Mouse (Mus musculus) MEL-GATA-1-ER (cell line): Measurements from ENCODE around the gene Zbtb20.
A peak's percentile ranks its signal among the peaks of the same experiment; 100 is the strongest.

Source experiments
- DNase-seq: peaks from one replicate; pipeline ENCODE4 v3.0.0-alpha.2; 2012; ENCODE audit warnings: low read depth; ENCODE audit errors: extremely low read depth

Zbtb20 gene

DNA sequence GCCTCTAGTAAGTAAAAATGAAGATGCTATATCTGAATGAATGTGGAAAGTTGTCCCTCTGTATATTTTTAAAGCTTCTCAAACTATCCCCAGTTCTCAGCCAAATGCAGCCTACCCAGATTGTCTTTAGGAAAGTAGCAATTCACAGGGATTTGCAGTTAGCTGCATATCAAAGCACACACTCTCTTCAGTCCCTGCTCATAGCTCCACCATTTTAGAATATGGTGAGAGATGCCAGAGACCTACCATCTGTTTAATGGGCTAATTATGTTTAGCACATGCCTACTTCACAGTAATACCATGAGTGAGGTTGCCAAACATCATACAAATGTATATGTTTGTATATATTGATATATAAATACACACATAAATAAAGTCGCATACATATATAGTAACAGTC is 676.8 kb downstream of the Zbtb20 start:
- no peak for DNase-seq

DNA sequence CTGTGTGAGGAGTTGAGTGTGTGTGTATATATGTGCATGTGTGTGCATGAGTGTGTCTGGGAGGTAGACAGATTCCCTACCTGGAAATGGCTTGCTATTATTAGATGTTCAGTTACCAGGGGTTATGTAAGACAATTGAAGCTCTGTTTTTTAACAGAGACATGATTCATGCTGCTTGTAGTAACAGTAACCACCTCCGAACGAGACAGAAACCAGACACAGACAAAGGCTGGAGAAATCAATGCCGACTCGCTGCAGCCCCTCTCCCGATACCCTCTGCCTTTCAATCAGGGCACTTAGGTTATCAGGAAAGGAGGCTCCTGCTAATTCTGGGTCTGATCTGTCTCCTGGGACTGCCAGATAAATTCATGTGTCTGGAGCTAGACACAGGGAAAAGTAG is 681.7 kb downstream of the Zbtb20 start:
- no peak for DNase-seq

DNA sequence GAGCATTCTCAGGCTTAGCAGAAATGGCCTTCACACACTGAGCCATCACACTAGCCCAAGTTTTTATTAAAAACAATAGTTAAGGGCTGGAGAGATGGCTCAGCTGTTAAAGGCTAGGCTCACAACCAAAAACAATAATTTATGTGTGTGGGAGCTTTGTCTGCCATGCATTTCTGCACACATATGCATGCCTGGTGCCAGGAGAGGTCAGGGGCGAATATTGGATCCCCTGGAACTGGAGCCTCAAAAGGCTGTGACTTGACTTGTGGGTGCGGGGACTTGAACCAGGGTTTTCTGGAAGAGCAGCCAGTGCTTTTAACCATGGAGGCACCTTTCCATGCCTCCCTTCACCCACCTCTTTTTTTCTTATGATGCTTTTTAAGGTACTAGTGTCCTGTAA is 685.6 kb downstream of the Zbtb20 start:
- no peak for DNase-seq

DNA sequence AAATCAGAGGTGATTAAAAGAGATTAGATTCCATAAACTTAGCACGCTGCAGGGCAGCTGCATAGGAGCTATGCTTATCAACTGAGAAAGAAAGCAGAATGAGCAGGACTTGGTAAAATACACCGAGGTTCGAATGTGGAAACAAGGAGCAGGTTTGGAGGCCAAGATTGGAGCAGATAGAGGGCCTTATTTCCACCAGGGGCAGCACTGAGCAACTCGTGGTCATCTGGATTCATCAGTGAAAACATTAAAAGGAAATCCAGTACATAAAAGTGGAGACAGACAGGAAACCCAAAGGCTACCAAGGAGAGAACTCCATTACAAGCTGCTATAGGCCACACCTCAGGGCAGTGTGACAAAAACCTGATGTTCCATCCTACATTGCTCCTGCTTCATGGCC is 686.3 kb downstream of the Zbtb20 start:
- DNase-seq: no peak

DNA sequence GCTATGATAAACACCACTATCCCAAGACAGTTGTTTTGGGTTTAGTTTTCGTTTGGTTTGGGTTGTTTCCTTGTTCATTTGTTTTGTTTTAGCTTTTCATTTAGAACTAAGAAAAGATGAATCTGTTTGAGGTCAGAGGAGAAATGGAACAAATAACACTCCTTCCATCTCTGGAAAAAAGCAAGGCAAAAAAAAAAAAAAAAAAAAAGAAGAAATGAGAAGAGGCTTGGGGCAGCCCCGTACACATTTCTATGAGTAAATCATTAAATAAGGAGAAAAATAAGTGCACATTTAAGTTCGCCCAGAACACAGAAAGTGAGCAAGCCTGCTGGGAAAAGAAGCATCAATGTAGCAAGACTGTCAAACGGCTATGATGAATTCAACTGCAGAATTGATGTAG is 690.2 kb downstream of the Zbtb20 start:
- DNase-seq: no peak

DNA sequence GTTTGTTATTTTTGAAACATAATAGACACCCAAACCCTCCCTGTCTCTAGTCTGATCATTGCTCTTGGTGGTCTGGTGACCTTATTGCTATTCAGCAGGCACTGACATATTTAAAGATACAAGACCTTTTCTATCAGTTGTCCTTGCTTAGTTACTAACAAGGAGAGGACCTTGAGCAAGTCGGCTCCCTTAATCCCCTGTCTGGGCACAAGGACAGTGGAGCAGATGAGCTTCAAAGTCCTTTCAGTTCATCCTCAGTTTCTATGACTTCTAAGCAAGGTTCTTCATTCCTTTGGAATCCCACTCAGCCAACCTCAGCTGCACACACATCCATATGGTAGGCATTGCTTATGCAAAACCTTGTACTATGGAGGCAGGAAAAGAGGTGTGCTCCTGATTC is 690.8 kb downstream of the Zbtb20 start:
- DNase-seq: no peak

DNA sequence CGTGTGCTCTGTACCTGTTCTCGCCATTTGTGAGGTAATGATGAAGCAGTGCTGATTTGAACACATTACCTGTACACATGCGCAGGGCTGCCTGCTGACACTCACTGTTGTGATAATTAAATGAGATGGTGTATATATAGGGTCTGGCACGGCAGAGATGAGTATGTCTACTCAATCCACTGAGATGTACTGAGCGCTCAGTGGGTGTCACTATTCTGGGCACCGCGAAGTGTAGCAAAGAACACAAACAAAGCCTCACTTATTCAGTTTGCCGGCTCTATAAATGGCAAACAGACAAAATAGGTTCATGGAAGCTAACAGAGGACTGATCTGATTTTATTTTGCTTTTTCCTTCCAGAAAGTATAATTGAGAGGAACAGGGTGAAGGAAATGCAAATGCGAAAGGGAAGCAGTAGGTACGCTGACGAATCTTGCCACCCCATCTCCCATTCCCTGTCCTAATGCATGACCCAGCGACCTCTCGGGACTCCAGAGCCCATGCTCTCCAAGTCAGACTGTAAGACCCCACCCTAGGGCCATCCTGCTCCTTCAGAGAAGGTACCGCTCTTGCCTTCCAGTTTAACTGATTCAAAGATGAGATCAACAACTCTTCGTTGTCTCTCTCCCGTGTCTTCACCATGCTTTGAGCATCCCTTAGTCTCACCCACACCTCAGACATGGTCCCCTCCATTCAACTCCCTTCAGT is 695.8 kb downstream of the Zbtb20 start:
- no peak for DNase-seq

DNA sequence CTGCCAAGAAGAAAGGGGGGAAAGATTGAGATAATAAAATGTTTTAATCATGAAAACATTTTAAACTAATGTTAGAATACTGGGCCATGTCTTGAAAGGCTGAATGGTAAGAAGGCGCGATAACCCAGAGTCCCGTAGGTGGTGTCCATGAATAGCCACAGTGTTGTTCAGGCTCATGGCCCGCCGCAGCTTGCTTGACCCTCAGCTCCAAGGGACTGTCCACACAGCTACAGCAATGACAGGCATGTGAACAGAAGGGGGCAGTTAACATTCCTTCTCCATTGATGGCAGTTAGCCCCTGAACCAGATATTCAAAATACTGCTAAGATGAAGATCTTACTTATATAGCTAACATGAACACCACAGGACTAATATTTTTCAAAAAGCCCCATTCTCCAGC is 696.5 kb downstream of the Zbtb20 start:
- DNase-seq: no peak

DNA sequence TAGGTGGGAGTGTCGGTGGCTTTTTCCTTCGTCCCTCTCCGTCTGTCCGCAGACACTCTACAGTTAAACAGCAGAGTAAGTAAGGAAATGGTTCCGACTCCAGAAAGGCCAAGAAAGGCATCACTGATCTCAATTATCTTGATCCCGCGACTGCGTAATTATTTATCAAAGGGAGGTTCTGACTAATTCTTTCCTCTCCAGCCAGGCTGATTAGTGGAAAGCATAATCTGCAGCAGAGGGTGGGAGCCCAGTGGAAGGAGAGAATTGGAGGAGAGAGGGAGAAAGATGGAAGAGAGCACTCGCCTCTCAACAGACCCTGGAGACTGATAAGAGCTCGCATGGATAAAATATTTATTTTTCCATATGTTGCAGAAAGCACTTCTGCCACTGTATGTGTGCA is 697.1 kb downstream of the Zbtb20 start:
- no peak for DNase-seq

DNA sequence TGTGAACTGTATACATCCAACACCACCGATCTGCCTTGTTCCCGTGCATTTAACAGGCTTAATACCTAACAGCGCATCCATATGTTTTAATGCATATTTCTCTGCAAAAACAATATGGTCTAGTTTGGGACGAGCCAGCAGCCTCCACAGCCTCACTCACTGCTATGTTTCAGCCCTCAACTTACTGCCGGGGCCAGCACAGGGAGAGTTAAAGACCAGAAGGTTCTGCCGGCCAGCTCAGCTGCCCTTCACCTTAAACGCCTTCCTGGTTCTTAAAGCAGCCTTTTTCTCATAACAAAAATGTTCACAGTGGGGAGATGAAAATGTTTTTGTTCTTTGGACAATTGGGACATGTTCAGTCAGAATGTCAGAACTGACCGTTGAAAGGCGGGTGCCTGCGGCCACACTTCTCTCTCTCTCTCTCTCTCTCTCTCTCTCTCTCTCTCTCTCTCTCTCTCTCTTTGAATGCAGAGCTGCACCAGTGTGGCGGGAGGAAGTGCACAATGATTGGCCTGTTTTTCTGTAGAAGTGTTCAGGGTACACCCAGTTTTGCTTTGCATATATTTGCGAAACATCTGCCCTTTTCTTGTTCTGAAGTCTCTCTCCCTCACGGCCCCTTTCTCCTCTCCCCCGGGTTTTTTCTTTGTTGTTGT is 697.6 kb downstream of the Zbtb20 start:
- no peak for DNase-seq

DNA sequence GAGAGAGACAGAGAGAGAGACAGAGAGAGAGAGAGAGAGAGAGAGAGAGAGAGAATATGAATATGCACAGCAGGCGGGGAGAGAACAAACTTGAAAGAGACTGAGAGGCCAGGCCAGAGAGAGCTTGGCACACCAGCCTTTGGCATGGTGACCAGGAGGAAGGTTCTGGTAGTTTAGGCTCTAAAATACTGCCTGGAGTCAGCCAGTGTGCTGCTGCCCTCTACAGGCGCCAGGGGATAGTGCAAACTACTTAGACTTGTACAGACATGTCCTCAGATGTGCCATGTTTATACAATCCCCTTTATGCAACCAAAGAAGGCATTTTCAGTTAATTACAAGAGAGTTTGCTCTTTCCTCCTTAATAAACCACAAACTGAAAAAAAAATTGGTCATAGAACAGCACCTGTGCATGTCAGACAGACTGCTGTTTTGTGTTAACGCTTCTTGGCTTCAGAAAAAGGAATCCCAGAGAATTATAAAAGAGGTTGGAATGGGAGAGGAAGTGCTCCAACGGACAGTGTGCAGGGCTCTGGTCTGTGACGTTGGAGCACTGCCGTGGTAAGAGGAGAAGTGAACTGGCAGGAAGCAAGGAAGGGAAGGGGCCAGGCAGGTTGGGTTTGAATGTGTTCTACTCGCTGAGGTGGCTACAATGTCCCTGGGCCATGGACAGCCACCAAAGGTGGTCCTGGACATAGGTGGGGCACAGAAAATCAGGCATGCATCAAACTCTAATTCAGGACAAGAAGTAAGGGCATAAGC is 698.5 kb downstream of the Zbtb20 start:
- peak; percentile 56 for DNase-seq

DNA sequence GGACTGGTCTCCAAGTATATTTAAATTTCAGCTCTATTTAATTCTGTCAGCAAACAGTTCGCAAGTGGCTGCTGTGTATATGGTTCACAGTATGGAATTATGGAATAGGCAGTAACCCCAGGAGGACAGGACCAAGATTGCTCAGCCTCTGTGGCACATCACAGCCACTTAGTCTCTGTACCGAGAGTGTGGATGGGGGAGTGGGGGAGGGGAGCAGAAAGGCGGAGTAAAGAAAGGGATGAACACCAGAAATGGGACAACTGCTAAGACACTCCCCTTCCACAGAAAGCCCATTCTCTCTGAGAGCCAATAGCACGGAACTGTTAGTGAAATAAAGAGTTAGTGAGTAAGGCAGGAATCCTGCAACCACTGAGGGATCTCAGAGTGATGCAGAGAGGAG is 699.4 kb downstream of the Zbtb20 start:
- no peak for DNase-seq

DNA sequence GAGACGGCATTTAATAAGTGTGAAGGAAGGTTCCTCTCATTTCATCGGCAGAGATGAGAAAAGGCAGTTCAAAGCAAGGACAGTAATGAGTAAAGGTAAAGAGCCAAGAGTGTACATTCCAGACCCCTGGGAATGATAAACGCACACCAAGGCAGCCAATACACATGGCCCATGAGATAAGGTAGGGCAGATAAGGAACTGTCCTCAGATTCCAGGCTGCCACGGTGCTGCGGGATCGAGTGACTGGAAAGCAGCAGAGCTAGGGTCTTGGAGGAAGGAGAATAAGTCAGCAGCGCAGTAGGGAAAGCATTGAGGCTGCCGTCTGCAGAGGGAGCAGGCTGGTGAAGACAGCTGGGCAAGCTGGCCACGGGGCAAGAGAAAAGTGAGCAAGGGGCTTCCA is 699.8 kb downstream of the Zbtb20 start:
- DNase-seq: no peak

DNA sequence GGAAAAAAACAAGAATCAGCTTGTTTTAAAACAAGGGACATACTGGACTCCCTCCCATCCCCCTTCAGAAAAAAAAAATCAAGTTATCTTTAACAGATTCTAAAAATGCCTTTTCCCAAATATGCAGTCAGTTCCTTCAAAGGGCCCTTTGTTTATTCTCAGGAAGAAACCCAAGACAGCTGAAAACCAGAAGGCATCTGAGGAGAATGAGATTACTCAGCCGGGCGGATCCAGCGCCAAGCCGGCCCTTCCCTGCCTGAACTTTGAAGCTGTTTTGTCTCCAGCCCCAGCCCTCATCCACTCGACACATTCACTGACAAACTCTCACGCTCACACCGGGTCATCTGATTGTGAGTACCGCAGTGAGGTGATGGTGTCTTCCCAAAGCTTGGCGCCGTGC is 701.7 kb downstream of the Zbtb20 start:
- DNase-seq: no peak

DNA sequence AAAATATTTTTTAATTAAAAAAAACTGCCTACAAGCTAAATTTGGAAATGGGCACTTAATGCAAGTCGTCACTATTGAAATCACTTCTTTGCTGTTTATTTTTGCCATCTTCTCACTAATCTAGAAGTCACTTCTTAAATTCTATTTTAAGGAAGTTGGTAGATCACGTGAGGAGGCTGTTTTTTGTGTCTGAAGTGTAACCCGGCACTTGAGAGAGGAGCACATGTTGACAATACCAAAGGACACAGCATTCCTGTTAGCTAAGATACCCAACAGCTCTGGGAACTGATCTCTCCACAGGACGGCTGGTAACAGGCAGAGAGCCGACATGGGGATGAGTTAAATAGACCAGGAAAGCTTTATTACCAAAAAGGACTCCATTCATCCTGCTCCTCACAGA is 702.7 kb downstream of the Zbtb20 start:
- peak; percentile 60 for DNase-seq

DNA sequence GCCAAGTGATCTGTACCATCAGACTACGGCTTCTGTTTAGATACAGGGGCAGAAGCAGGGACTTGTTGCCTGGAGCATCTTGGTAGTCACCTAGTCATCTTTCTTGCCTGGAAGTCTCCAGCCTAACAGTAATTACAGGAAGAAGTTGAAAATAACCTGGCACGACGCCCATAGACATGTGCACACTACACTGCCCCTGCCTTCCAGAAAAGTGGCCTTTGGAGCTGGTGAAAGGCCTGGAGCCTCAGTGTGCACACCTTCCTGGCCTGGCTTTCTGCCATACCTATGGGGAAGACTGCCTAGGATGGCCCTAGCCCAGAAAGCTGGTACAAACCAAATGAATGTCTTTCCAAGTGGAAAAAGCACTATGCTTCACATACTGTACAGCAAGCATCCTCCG is 703.4 kb downstream of the Zbtb20 start:
- no peak for DNase-seq

DNA sequence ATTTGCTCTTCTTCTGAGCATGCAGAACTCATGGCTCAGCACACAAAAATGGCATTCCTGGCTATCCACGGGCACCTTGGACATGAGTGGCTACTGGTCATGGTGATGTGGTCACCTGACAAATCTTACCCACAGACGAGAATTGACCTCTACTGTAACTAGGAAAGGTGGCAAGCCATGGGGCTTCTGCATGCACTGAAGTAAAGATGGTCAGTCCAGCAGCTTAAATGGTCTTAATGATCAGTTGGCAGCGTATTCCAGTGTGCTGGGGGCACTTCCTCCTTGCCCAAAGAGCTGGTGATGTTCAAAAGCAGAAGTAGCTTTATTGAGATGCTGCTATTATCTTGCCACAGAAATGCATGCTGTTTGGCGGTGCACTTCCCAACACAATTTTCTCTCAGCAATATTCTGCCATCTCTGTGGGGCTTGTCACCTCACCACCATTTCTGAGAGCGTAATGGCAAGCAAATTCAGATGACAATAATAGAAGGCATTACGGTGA is 704.7 kb downstream of the Zbtb20 start:
- DNase-seq: peak; percentile 69

DNA sequence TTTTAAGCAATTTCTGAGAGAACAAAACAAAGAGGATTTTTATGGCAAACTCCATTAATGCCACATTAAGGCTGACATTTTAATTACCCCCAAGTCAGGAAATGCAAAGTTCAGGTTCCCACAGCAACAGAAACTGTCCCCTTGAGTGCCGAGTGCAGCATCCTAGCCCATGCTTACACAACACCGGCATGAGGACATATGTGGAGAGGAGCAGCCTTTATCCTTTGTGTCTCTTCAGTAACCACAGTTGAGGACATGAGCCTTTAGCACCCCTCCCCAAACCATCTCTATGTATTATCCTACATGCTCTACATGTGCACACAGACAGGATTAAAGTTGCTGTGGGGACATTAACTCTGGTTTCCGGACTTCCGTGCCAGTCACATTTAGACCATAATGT is 705.9 kb downstream of the Zbtb20 start:
- DNase-seq: no peak

DNA sequence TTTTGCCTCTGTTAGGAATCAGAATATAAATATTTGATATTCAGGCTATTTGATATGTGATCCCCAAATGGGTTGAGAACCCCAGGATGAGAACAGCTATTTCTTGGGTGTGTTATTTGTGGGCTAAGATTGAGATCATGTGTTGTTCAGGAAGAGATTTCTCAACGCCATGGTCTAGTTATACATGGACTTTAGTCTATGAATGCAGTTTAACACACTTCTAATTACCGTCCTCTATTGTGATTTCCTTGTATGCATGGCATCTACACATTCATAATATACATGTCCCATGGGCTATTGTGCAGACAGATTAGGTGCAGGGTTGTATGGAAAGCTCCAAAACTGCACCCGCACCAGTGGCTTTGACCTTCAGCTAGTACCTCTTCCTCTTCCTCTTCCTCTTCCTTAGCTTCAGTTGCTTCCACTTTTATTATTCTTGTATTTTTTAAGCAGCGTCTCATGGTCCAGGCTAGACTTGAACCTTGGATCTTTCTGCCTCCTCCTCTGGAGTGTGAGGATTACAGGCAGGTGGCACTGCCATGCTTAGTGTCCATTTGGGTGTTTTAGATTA is 711.3 kb downstream of the Zbtb20 start:
- no peak for DNase-seq

DNA sequence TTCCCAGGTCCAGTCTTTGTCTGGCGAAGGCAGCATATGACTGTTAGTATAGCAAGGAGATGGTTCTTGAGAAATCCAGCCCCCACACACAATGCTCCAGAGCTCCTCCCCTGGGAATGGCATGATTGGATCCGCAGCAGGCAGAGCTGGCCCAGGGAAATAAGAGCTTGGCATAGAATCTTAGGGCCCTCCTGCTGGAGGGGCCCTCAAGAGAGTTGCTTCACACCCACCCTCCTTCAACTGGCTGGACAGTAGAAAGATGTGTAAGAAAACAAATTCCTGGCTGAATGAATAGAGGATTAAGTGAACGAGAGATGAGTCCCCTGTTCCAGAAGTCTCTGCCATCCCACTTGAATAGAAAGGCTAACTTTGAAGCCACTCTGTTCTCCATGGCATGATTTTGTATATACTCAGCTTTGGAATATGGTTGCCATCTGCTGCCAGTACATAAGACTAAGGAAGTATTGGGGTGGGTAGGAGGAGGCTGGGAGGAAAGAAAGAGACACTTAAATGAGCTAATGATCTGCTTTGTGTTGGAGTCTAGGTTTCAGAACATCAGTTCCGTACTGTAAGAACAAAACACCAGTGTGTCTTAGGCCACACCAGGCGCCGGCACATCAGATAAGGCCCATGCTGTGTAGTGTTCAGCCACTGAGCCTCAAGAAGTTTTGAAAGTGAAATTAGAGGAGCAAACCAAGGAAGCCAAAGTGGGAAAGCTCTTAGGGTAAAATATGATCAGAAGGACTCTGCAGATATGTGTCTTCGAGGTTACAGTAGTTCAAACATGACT is 715.2 kb downstream of the Zbtb20 start:
- no peak for DNase-seq

DNA sequence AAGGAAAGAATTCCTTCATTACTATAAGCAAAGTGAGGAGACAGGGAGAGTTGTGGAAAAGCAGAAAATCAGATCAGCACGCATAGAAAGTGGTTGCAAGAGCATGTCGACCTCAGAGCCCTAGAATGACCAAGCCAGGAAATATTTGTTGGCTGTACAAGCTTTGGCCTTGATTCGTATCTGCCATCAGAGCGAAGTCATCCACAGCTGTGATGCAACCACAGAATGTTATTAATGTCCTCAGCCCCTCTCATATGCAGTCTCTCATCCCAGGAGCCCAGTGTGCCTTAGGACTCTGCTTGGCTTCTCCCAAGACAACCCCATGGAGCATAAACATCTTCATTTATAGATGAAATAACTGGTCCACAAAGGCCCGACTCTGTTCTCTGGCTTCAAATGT is 716.4 kb downstream of the Zbtb20 start:
- DNase-seq: no peak
